Mouse (Mus musculus): Measurements from ENCODE around the gene Cdkl1.

- TF ChIP-seq CTCF (IDR thresholded peaks at IDR 0.05; ENCODE audit: borderline replicate concordance, insufficient read depth, low read length) (no peak), POLR2A (IDR thresholded peaks at IDR 0.05; ENCODE audit: low read depth, low read length) (no peak)
Measured at GRCm38 (mm10) chr12:69730306-69730705, 60.8 kb downstream of the Cdkl1 start.

Data from embryonic fibroblast, embryonic 13.5 days (primary cell).